Comparison of ENCODE assay signal across 10 mouse cellular contexts in genomic region chr6:48954946-48955345, GRCm38 (mm10). TPM values are rescaled to one million over a fixed set of nuclear protein-coding genes. Genes with fewer than 3 reads are reported as not detected.
DNase-seq lines count a peak whose midpoint lies in the region; ATAC-seq and TF ChIP-seq lines count a peak whose summit lies in the region.
"Had no signal": no experiment of that assay in that cellular context is flagged by ENCODE, and none has a peak within 500 bp of the region (broad histone marks: within the 10 kb centered on the region; RNA-seq: fewer than 3 reads in every experiment).

No protein-coding gene starts in this region.

- no peak for TF ChIP-seq POLR2A in thymus, adult 2 months (IDR thresholded peaks at IDR 0.05; ENCODE audit: control insufficient read depth, extremely low read depth, insufficient read depth, low read length, poor library complexity)

- H3K9me3 ChIP-seq in intestine, embryonic 14.5 days (ENCODE audit: control insufficient read depth, low read length): no peaks in the 10 kb centered on the region

- H3K4me2 ChIP-seq in intestine, embryonic 14.5 days (ENCODE audit: low read length): no peak overlapping the region

- no peaks in the 10 kb centered on the region for H3K27me3 ChIP-seq in intestine, embryonic 14.5 days (replicated peaks; ENCODE audit: control insufficient read depth, insufficient read depth, low read length)
- no peaks in the 10 kb centered on the region for H3K27me3 ChIP-seq in thymus, adult 2 months (ENCODE audit: control insufficient read depth, insufficient read depth, low read length)

- no peak overlapping the region for H3K4me3 ChIP-seq in intestine, embryonic 14.5 days (ENCODE audit: low read depth, low read length)
- no peak overlapping the region for H3K4me3 ChIP-seq in thymus, adult 2 months (ENCODE audit: control insufficient read depth, insufficient read depth, low read length)

- peak; percentile 4 for DNase-seq in cerebellum, adult 9-10 months
- no peak for DNase-seq in cerebellum, adult 8-10 months
- peak; percentile 6 for DNase-seq in MN1 (ENCODE audit: low spot score)
- peak; percentile 56 for DNase-seq in embryo, embryonic 11 days
- DNase-seq in intestine, embryonic 14.5 days (ENCODE audit: low spot score): peak; percentile 82
- DNase-seq in layer of hippocampus, postnatal 25 days (ENCODE audit: extremely low spot score in 1 of 2, low spot score in 1 of 2): peak; percentile 16 to 63
- DNase-seq in lung, postnatal 36 days: peak; percentile 77
- DNase-seq in thymus, adult 2 months: peak; percentile 18

- no peaks in the 10 kb centered on the region for H3K4me1 ChIP-seq in intestine, embryonic 14.5 days (replicated peaks; ENCODE audit: control insufficient read depth, insufficient read depth, low read length)
- no peaks in the 10 kb centered on the region for H3K4me1 ChIP-seq in thymus, adult 2 months (replicated peaks; ENCODE audit: control insufficient read depth, insufficient read depth, low read length)

- no peaks in the 10 kb centered on the region for H3K36me3 ChIP-seq in intestine, embryonic 14.5 days (ENCODE audit: control insufficient read depth, insufficient read depth, low read length)
- no peaks in the 10 kb centered on the region for H3K36me3 ChIP-seq in thymus, adult 2 months (ENCODE audit: control insufficient read depth, insufficient read depth, low read length)

- WGBS in intestine, embryonic 14.5 days: 33% methylated on average over 1 of the region's 1 CpGs
- 23% methylated on average over 1 of the region's 1 CpGs for WGBS in thymus, adult 2 months

- no peak overlapping the region for H3K9ac ChIP-seq in intestine, embryonic 14.5 days (ENCODE audit: low read length)

- ATAC-seq in intestine, embryonic 14.5 days (replicated peaks; ENCODE audit: low FRiP score, low TSS enrichment, low read depth): peak; percentile 47; the same call in 1 of the 2 replicates

- H3K27ac ChIP-seq in intestine, embryonic 14.5 days (ENCODE audit: low read depth): no peak overlapping the region
- H3K27ac ChIP-seq in thymus, adult 2 months (ENCODE audit: control insufficient read depth, insufficient read depth, low read length): no peak overlapping the region

- no peak for TF ChIP-seq CTCF in thymus, adult 2 months (IDR thresholded peaks at IDR 0.05; ENCODE audit: borderline replicate concordance, control insufficient read depth, extremely low read depth, insufficient read depth, low read length, poor library complexity)

RNA-seq across cellular contexts. Expression of gene Doxl2, which starts 19.8 kb away (rescaled TPM):
- not detected in 2 replicates for polyA plus RNA-seq in intestine, embryonic 14.5 days (2014; fragmentation: Nextera tagmentation; extraction: Ambion mirVana)
- total RNA-seq in layer of hippocampus, postnatal 25 days (2021): not detected
- 0.05 TPM in 1 of 2 replicates, not detected in the other for polyA plus RNA-seq in thymus, adult 2 months (2012; rRNA removed)
- polyA plus RNA-seq: C2C12; frontal cortex, adult 2 months had no signal

RNA-seq across cellular contexts. Expression of gene 1600015I10Rik, which starts 25.3 kb away (rescaled TPM):
- not detected in 2 replicates for polyA plus RNA-seq in intestine, embryonic 14.5 days (2014; fragmentation: Nextera tagmentation; extraction: Ambion mirVana)
- not detected for total RNA-seq in layer of hippocampus, postnatal 25 days (2021)
- 0.13 TPM in 1 of 2 replicates, not detected in the other for polyA plus RNA-seq in thymus, adult 2 months (2012; rRNA removed)
- polyA plus RNA-seq: C2C12 had no signal

RNA-seq across cellular contexts. Expression of gene Svs1, which starts 31.7 kb away (rescaled TPM):
- polyA plus RNA-seq in intestine, embryonic 14.5 days (2014; fragmentation: Nextera tagmentation; extraction: Ambion mirVana): not detected in 2 replicates
- total RNA-seq in layer of hippocampus, postnatal 25 days (2021): not detected
- 0.11 TPM in 1 of 2 replicates, not detected in the other for polyA plus RNA-seq in thymus, adult 2 months (2012; rRNA removed)
- polyA plus RNA-seq: C2C12; frontal cortex, adult 2 months had no signal
